Mouse (Mus musculus) thymus, postnatal 10 days (tissue): Measurements from ENCODE around the gene Gpr155.

Source experiments
- DNase-seq, 2 experiments: peaks; one replicate each; pipeline ENCODE4 v3.0.0; 2021; ENCODE audit warnings: low spot score in 2 of 2

The Gpr155 gene

DNA sequence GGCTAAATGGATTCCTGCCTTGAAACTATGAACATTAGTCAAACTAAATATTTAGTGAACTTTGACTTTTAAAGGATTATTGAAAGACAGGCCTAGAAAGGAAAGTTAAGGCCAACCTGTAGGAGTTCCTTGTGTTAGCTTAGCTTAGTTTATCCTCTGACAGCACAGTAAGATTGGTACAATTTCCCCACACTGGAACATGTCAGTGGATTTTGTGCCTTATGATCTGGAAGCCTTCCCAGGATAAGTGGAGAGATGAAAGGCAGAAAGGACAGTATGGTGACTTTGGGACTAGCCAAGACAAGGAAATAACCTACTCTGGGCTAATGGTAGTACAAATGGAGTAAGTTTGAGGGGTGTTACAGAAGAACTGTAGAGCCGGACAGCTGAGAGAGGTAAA lies 1.4 kb upstream of the Gpr155 start:
- no peak for DNase-seq

DNA sequence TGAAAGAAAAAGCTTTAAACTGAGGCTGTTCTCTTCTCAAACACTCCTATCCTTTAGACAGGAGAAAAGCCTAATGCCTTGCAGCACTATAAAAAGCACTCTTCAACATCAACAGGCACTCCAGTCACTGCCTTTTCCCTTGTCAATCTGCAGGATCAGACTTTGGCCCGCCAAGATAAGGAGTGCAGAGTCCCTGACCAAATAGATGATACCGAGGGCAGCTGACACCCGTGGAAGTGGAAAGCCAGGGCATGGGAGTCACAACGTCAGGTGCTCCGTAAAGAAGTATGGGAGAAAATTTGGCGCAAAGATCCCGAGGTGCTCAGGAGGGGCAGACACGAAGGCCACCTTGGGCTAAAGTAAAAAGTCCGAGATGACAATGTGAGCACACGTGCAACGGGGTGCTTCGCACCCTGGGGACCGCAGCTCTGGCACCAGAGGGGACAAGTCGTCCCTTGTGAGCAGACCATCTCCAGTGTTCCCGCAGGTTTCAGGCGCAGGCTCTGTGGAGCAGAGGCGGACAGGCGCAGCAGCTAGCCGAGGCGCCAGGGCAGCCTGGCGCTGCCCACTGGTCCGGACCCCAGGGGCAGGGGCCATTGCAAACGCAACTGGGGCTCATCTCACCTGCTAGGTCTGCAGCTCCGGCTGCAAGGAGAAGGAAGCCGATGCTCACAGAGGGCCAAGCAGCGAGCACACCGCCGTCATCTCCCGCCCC lies 574 bp downstream of the Gpr155 start:
- no peak for DNase-seq

DNA sequence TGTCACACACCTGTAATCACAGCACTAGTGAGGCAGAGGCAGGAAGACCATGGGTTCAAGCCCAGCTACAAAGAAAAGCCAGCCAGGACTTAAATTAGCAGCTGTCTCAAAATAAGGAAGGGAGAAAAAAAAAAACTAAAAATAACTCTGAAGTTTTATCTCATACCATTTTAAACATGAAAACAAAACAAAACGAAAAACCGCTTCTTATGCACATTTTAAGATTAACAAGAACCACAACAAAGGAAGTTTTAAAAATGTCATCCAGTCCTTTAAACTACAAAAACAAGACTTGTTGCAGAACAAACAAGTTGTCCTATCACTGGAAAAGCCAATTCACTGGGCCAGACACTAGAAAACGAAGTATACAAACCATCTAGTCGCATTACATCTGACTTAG lies 1.2 kb downstream of the Gpr155 start:
- no peak for DNase-seq

DNA sequence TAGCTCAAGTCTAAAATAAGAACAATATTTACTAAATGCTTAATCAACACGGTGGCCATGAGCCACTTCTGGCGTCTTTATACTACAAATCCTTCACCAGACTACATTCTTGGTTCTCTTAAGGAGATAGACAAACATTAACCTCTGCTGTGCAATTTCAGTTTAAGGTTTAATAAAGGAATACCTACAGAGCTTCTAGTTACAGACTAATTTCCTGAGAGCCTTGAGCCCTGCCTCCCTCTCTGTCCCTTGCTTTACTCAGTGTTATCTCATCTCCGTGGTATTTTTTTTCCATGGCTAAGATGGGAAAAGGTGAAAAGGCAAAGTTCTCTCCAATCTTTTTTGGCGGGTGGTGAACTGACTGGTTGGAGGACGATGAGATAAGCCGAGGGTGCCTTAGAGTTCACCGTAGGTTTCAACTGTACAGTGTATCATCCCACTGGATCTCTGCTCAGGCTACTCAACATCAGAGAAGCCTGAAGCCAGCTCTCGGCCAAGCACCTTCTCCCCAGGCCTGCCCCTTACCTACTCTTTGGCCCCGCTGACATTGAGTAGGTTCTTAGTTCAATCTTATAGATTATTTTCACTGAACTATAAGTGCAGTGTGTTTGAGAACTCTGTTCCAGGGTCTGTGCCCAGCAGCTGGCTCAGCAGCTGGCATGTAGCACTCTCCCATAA lies 5.9 kb downstream of the Gpr155 start:
- no peak for DNase-seq

DNA sequence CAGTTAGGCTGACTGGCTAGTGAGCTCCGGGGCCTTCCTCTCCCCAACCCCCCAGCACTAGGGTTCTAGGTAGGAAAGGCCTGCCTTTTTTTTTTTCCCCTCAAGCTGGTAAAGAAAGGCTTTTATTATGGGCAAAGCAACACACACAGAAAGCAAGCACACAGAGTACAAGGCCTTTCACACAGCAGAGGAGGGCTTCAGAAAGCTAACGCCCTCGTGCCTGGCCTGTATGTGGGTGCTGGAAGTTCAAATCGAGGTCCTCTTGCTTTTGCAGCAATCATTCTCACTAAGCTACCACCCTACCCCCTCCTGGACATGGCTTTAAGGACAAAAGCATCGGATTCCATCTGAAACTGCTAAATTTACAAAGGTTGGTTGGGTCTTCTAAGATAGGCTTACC lies 6.7 kb downstream of the Gpr155 start:
- no peak for DNase-seq

DNA sequence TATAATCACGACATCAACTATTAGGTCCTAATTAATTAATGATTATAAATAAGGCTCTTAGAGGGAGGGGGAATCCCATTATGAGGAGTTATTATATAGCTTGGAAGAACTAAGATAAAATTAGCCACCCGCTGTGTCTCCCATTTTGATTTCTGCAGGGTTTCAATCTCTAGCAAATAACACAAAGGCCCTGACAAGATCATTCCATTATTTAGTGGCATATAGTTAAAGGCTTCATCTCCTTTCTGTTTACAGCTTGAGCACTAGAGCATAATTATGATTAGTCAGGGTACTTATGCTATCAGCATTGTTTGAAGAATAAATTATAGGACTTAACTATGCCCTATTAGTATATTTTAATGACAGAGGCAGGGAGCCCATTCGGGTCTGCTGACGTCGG lies 8.0 kb downstream of the Gpr155 start:
- DNase-seq: no peak

DNA sequence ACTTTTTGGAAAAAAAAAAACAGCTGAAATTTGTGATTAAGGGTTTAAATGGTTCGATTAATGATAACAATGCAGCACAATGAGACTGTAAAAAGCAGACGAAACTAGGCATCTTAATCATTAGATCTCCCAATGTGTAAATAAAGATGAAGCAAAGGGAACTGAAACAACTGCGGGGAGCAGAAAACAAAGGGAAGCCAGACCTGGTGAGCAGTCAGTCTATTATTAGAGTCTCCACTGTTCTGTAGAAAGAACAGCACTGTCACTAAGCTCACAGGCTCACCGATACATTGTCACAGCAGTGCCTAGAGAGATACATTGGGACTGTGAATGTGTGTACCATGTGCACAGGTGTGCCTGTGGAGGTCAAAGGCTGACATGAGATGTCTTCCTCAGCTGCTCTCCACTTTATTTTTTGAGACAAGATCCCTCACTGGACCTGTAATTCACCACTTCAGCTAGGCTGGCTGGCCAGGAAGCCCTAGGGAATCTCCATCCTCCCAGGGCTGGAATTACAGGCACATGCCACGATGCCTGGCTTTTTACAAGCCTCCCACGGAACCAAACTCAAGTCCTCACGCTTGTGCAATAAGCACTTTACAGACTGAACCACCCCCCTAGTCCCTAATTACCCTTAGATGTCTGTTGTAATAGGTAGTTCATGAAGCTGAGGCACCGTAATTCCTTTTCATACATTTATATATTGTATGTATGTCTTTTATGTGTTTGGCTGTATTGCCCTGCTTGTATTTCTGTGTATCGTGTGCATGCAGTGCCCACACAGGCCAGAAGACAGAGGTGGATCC lies 14.6 kb downstream of the Gpr155 start:
- DNase-seq: no peak

DNA sequence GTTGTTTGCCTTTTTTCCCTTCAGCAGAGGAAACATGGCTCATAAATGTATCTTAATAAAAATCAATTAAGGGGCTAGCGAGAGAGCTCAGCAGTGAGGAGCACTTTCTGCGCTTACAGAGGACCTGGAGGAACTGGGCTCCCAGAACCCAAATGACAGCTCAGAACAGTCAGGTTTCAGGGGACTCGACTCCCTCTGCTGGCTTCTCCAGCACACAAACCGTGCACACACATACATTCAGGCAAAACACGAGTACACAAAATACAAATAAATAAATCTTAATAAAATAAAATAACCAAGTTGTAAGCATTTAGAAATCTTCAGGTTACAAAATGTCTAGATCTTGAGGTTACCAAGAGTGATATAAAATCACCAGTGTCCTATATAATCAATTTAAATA lies 22.9 kb downstream of the Gpr155 start:
- DNase-seq: no peak

DNA sequence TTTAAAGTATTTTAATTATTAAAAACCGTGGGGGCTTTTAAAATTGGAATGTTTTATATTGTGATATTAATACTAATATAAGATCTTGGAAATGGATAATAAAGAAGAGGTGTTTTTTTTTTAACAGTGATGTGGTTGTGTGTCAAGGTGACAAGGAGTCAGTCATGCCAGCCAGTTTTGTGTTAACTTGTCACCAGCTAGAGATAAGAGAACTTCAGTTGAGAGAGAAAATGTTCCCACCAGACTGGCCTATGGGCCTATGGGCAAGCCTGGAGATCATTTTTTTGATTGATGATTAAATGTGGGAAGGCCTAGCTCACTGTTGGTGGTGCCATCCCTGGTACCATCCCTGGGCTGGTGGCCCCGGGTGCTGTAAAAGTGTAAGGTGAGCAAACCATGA lies 25.8 kb downstream of the Gpr155 start:
- DNase-seq: no peak

DNA sequence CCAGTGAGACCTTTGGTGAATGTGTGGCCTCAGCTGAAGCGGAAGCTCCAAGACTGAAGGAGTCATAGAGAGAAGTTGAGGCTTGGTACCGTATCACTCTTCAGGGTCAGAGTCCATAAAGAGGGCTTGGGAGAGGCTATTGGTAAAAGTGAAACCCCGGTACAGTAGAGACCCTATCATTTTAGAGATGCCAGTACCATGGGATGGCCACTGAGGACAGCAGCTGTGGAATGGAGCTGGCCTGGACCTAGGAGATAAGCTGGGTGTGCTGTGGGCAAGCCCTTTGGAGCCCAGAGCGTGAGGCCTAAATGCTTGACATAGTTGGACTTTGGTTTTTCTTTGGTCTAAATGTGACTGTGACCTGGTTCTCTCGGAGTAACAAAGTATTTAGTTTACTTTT lies 26.4 kb downstream of the Gpr155 start:
- DNase-seq: no peak

DNA sequence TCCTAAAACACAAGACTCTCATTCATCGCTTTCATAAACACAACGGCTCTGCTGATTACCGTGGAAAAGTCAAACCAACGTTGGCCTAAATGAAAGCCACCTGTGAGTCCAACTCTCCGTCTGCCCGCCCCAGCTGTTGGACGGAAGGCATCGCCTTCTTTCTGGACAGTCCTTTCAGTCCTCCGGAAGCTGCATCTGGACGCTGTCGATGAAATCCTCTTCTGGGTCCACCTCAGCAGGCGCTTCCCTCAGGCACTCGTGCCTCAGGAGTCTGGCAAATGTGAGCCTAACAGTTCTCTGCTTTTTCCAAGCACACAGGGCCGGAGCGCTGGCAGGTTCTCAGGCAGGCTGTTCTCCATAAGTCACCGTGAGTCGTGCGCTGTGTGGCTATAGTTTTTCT lies 29.4 kb downstream of the Gpr155 start:
- no peak for DNase-seq

DNA sequence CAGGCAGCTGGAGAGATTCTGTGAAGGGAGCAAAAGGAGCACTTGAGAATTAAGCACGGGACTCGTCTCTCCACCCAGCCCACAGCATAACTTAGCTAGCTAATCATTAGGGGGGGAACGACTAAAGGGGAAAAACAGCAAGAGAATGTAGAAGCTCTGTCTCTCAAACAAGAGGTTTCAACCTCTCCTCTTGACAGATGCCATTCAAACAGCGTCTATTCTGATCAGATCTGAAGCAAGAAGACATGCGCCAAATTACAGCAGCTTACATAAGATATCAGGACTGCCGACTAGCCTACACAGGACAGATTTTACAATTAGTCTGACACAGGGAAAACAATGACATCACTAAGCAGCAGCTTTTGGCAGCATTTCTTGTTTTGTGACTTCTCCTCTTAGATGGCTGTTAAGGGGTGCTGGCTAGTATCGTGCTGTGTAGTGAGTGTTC lies 34.4 kb downstream of the Gpr155 start:
- DNase-seq: no peak

DNA sequence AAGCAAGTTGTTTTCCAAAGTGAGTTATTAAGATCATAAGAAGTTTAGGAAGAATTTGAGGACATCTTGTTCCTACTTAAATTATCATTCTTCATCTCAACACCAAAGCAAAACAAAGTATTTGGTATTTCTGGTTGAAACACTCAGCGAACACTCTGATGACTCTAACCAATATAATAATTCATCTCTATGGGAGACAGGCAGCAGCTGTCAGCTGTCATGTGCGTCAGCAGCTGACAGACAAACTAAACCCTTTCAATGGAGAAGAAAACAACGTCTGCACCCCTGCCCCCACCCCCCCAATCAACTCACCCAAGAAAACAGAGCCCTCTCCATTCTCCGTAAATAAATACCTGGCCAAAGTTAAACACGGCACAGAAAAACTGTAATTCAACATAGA lies 34.9 kb downstream of the Gpr155 start:
- DNase-seq: no peak

DNA sequence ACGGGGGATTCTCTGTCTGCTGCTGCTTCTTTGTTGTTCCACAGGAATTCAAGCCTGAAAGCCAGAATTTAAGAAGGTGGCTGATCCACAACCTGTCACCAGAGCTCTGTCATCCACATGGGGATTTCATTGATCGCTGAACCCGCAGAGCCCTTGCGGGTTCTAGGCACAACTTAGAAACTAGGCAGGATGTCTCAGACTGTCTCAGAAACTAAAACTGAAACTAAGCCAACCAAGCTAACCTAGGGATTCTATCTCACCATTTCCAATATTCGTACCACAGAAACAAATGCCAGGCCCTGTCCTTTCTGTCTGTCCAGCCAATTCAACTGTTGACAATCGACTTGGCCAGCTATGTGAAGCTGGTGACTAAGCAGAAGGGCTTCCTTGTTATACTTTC lies 38.2 kb downstream of the Gpr155 start:
- DNase-seq: no peak

DNA sequence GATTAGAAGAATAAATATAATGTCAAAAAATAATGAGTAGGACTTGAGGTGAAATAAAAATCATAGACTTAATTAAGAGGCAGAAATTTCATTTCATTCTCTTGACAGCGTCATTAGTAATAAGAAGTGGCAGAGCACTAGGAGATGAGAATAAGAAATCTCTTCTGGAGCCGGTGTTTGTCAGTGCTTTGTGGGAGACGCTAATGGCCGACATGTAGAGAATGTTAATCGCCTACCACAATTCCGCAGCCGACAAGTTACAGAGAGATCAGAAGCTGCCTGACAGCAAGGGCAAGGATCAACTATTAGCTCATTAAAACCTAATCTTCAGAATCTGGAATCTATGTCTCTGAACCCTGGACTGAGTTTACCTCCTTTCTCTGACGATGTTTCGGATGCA lies 38.6 kb downstream of the Gpr155 start:
- DNase-seq: no peak

DNA sequence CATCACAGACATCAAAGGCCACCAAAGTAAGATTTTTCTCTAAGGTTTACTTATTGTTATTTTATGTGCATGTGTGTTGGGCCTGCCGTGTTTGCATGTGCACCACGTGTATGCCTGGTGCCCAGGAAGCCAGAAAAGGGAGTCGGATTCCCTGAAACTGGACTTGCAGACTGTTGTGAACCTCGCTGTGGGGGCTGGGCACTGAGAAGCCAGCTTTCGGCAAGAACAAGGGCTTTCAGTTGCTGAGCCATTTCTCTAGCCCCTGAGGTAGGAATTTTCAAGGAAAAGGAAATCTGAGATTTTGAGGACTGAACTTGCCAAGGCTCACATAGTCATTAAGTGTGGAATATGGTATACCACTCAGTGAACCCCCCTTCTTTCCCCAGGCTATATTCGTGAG lies 39.2 kb downstream of the Gpr155 start:
- no peak for DNase-seq

DNA sequence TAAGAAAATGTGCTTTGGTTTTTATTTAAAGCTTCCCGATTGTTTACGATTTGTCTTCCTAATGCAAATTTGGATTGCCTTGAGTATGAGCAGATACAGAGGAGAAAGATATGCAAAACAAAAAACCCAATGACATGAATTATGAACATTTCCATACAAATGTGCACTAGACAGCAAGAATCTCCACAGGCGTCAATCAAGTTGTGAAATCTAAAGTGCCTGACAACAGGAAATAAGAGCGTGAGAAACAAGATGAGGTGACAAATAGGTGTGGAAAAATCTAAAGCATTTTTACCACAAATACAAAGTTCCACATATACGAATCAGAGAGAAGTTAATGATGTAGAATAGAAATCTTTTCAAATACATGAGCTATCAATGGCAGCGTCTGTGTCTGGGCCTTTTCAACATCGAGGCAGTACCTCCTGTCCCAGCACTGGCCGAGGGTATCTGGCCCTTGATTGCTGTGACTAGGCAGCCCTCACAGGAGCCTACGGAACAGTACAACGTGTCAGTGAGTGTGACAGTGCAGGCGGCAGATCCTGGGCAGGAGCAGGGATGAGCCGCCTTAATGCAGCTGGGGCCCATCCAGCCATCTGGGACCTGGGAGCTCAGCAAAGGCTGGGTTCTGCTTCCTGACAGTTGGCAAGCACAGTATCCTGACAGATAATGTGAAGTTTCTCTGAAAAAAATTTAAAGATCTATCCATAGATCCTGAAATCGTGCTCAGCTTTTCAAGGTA lies 39.9 kb downstream of the Gpr155 start:
- DNase-seq: no peak

DNA sequence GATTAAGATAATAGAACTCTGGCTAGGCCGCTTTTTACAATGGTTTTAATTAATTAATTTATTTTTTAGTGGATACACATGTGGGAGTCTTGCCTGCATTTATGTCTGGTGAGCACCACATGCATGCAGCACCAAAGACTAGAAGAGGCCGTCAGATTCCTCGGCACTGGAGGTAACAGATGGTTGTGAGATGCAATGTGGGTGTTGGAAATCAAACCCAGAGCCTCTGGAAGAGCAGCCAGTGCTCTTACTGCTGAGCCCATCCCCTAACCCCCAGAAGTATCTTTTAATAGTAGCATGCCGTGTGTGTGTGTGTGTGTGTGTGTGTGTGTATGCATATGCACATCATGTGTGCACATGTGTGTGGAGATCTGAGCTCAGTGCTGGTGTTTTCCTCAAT lies 41.2 kb downstream of the Gpr155 start:
- no peak for DNase-seq

DNA sequence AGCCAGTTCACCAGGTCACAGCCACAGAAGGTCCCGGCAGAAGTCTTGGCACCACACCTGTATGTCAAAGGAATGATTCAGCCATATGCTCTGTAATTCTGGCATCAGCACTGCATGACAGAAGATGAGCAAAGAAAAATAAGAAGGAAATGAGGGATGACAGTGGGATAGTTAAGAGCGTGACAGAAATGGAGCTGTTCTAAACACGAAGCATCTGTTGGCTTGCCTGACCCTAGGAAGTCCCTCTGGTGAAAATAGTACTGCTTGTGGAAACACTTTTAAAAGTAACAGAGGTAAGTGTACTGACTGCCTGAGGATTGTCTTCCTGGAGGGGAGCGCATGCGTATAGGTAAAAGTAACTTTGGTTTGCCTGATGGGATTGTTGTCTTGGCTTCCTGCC lies 42.7 kb downstream of the Gpr155 start:
- DNase-seq: no peak

DNA sequence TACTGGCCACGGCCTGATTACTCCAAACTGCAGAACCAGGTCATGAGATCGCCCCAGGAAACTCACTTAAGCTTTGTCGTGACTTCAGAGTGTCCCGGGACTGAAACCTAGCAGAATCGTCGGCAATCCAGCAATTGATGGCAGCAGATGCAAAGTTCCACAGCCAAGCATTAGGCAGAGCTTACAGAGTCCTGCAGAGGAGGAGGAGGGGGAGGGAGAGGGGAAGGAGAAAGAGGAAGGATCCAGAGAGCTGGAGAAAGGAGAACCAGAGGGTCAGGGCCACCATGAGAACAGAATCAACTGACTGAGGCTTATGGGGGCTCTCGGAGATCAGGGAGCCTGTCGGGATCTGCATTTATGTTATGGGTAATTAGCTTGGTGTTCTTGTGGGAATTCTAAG lies 48.0 kb downstream of the Gpr155 start:
- no peak for DNase-seq

DNA sequence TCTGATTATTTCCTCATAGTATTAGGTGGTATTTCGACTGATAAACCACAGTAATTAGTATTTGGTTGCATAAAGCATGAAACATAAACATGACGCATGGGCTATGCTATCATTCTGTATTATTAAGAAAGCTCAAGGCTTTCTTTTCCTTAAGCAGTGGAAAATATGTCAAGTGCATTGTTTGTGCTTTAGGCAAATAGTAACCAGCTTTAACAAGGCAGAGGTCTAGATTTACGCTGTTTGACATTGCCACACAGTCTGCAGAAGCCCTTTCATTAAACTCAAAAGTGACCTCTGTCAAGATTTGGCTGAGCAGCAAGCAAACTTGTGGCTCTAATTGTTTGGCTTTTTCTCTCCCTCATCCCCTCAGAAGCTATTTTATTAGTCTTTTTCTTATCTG lies 50.4 kb downstream of the Gpr155 start:
- DNase-seq: no peak

DNA sequence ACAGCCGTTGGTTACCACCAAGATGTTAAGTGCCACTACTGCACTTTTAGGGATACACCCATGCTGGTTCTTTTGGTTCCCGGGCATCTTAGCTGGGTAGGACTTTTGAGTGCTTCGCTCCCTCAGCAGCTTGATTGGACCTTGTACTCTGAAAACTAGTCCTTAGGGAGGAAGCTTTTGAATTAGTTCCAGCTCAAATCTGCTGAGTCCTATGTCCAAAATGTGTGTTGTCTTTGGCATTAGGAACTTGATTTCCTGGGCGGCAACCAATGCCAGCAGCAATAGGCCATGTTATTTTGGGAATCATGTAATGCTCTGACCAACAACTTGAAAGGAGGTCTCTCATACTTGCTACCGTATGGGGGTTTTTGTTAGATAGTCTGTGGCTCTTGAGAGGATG lies 60.5 kb downstream of the Gpr155 start:
- no peak for DNase-seq
